9 mouse cellular contexts compared by ENCODE assay signal in genomic region chr4:136425000-136425288, GRCm38 (mm10). TPM values are rescaled to one million over a fixed set of nuclear protein-coding genes. Genes with fewer than 3 reads are reported as not detected.
DNase-seq lines count a peak whose midpoint lies in the region; ATAC-seq and TF ChIP-seq lines count a peak whose summit lies in the region.
"Had no signal": no experiment of that assay in that cellular context is flagged by ENCODE, and none has a peak within 500 bp of the region (broad histone marks: within the 10 kb centered on the region; RNA-seq: fewer than 3 reads in every experiment).

No protein-coding gene starts in this region.

- H3K4me1 ChIP-seq in heart, embryonic 10.5 days, result peaks cover 19% of the 10 kb centered on the region
- no peaks in the 10 kb centered on the region for H3K4me1 ChIP-seq in embryonic fibroblast, embryonic 13.5 days (ENCODE audit: control insufficient read depth, insufficient read depth, low read length)
- peaks cover 5% of the 10 kb centered on the region; the same call in 1 of the 2 replicates for H3K4me1 ChIP-seq in kidney, embryonic 14.5 days (ENCODE audit: control insufficient read depth, insufficient read depth, low read length)
- peaks cover 26% of the 10 kb centered on the region for H3K4me1 ChIP-seq in midbrain, embryonic 10.5 days

- peak overlapping the region; percentile 55; the same call in 1 of the 2 replicates for H3K9ac ChIP-seq in kidney, embryonic 14.5 days (ENCODE audit: low read depth, low read length)

- TF ChIP-seq POLR2A in embryonic fibroblast, embryonic 13.5 days (IDR thresholded peaks at IDR 0.05; ENCODE audit: low read depth, low read length), result no peak

- peak; percentile 28 for ATAC-seq in kidney, embryonic 14.5 days (ENCODE audit: low FRiP score, low TSS enrichment)

- DNase-seq in heart, embryonic 10.5 days (ENCODE audit: low spot score), result no peak
- DNase-seq in heart, postnatal 25 days (ENCODE audit: low spot score), result no peak
- DNase-seq in ZHBTc4 (ENCODE audit: low read depth, low spot score), result peak; percentile 39
- peak; percentile 37 for DNase-seq in midbrain, embryonic 10.5 days (ENCODE audit: low spot score)
- peak; percentile 23 for DNase-seq in yolk sac, embryonic 10.5 days (ENCODE audit: low spot score)
- no peak for DNase-seq in right cerebral cortex, postnatal 10 days (ENCODE audit: low spot score in 2 of 2)

- H3K27me3 ChIP-seq in heart, embryonic 10.5 days (ENCODE audit: insufficient read depth, poor library complexity, severe bottlenecking), result peaks cover 81% of the 10 kb centered on the region
- H3K27me3 ChIP-seq in kidney, embryonic 14.5 days (ENCODE audit: control insufficient read depth, insufficient read depth, low read length), result peaks cover 30% of the 10 kb centered on the region
- H3K27me3 ChIP-seq in midbrain, embryonic 10.5 days (ENCODE audit: low read depth, poor library complexity, severe bottlenecking), result peaks cover 95% of the 10 kb centered on the region

- no peaks in the 10 kb centered on the region for H3K9me3 ChIP-seq in heart, embryonic 10.5 days
- H3K9me3 ChIP-seq in kidney, embryonic 14.5 days (ENCODE audit: control insufficient read depth, low read length), result no peaks in the 10 kb centered on the region
- H3K9me3 ChIP-seq in midbrain, embryonic 10.5 days (replicated peaks), result no peaks in the 10 kb centered on the region
- H3K9me3 ChIP-seq: G1E had no signal

- 4% methylated on average over 15 of the region's 15 CpGs for WGBS in heart, embryonic 10.5 days
- WGBS in kidney, embryonic 14.5 days, result 2% methylated on average over 15 of the region's 15 CpGs
- WGBS in midbrain, embryonic 10.5 days, result 2% methylated on average over 15 of the region's 15 CpGs

- H3K4me3 ChIP-seq in heart, embryonic 10.5 days, result peak overlapping the region; percentile 66
- peak overlapping the region; percentile 31 for H3K4me3 ChIP-seq in embryonic fibroblast, embryonic 13.5 days (ENCODE audit: insufficient read depth, low read length)
- peak overlapping the region; percentile 54 for H3K4me3 ChIP-seq in kidney, embryonic 14.5 days (ENCODE audit: low read length)
- peak overlapping the region; percentile 63 for H3K4me3 ChIP-seq in midbrain, embryonic 10.5 days

- peak overlapping the region; percentile 97 for H3K4me2 ChIP-seq in kidney, embryonic 14.5 days (replicated peaks; ENCODE audit: low read depth, low read length)

- intact Hi-C loops in heart, postnatal 25 days (cut with DNase I), result no loop called here

- no peaks in the 10 kb centered on the region for H3K36me3 ChIP-seq in heart, embryonic 10.5 days
- H3K36me3 ChIP-seq in kidney, embryonic 14.5 days (ENCODE audit: control insufficient read depth, insufficient read depth, low read length), result no peaks in the 10 kb centered on the region
- H3K36me3 ChIP-seq in midbrain, embryonic 10.5 days, result no peaks in the 10 kb centered on the region
- H3K36me3 ChIP-seq: G1E had no signal

- peak overlapping the region; percentile 30 for H3K27ac ChIP-seq in heart, embryonic 10.5 days
- H3K27ac ChIP-seq in embryonic fibroblast, embryonic 13.5 days (ENCODE audit: insufficient read depth, low read length), result no peak overlapping the region
- no peak overlapping the region for H3K27ac ChIP-seq in kidney, embryonic 14.5 days (ENCODE audit: low read depth, low read length)
- no peak overlapping the region for H3K27ac ChIP-seq in midbrain, embryonic 10.5 days (replicated peaks)

- TF ChIP-seq CTCF in embryonic fibroblast, embryonic 13.5 days (IDR thresholded peaks at IDR 0.05; ENCODE audit: borderline replicate concordance, insufficient read depth, low read length), result 0 out of 2 replicates have a peak, but pooled peaks have one; percentile 39

RNA-seq across cellular contexts. Expression of gene Htr1d, which starts 1.6 kb away (rescaled TPM):
- polyA plus RNA-seq in heart, embryonic 10.5 days (2016; fragmentation: Nextera tagmentation; extraction: Ambion mirVana), result 0.05 and 0.19 TPM in 2 replicates
- not detected for total RNA-seq in heart, postnatal 25 days (2021)
- not detected in 2 replicates for polyA plus RNA-seq in embryonic fibroblast, embryonic 13.5 days (2011; ENCODE audit: insufficient read length, low read depth, missing spikeins)
- 0.47 and 0.60 TPM in 2 replicates for polyA plus RNA-seq in kidney, embryonic 14.5 days (2014; fragmentation: Nextera tagmentation; extraction: Ambion mirVana)
- polyA plus RNA-seq in midbrain, embryonic 10.5 days (2016; fragmentation: Nextera tagmentation; extraction: Ambion mirVana), result 0.23 and 0.39 TPM in 2 replicates
- polyA plus RNA-seq: G1E had no signal

RNA-seq across cellular contexts. Expression of gene 6030445D17Rik, which starts 37.1 kb away (rescaled TPM):
- polyA plus RNA-seq in heart, embryonic 10.5 days (2016; fragmentation: Nextera tagmentation; extraction: Ambion mirVana), result 0.18 TPM in 1 of 2 replicates, not detected in the other
- under 1 TPM; 0.23 to 0.53 TPM for total RNA-seq in heart, postnatal 25 days (2021)
- polyA plus RNA-seq in embryonic fibroblast, embryonic 13.5 days (2011; ENCODE audit: insufficient read length, low read depth, missing spikeins), result not detected in 2 replicates
- polyA plus RNA-seq in kidney, embryonic 14.5 days (2014; fragmentation: Nextera tagmentation; extraction: Ambion mirVana), result 0.16 and 0.54 TPM in 2 replicates
- 0.23 and 0.37 TPM in 2 replicates for polyA plus RNA-seq in midbrain, embryonic 10.5 days (2016; fragmentation: Nextera tagmentation; extraction: Ambion mirVana)
- total RNA-seq: G1E had no signal
- polyA plus RNA-seq: G1E had no signal

RNA-seq across cellular contexts. Expression of gene Luzp1, which starts 44.6 kb away (rescaled TPM):
- polyA plus RNA-seq in heart, embryonic 10.5 days (2016; fragmentation: Nextera tagmentation; extraction: Ambion mirVana), result 96.4 and 126 TPM in 2 replicates
- 10 to 100 TPM; 43.4 to 50.2 TPM for total RNA-seq in heart, postnatal 25 days (2021)
- polyA plus RNA-seq in embryonic fibroblast, embryonic 13.5 days (2011; ENCODE audit: insufficient read length, low read depth, missing spikeins), result 58.5 and 59.4 TPM in 2 replicates
- polyA plus RNA-seq in kidney, embryonic 14.5 days (2014; fragmentation: Nextera tagmentation; extraction: Ambion mirVana), result 140 and 144 TPM in 2 replicates
- 119 and 135 TPM in 2 replicates for polyA plus RNA-seq in midbrain, embryonic 10.5 days (2016; fragmentation: Nextera tagmentation; extraction: Ambion mirVana)
- polyA plus RNA-seq: G1E had no signal

Comparison
In these comparisons a context has a peak if more than half of its experiments do, and no peak if none do; other contexts are left out.
1. DNase-seq: peak in ZHBTc4 (single experiment), midbrain, embryonic 10.5 days (single experiment) and yolk sac, embryonic 10.5 days (single experiment); none in heart, embryonic 10.5 days (single experiment), heart, postnatal 25 days (single experiment) and right cerebral cortex, postnatal 10 days (0 of 2).
2. Peak in every context shown above with its lines, with median percentiles within 50 percentile points of each other: H3K4me3 ChIP-seq.